ENCODE assay signal across 23 mouse cellular contexts in genomic region chr19:36860393-36860792, GRCm38 (mm10). TPM values are rescaled to one million over a fixed set of nuclear protein-coding genes. Genes with fewer than 3 reads are reported as not detected.
DNase-seq lines count a peak whose midpoint lies in the region; ATAC-seq and TF ChIP-seq lines count a peak whose summit lies in the region.
"Had no signal": no experiment of that assay in that cellular context is flagged by ENCODE, and none has a peak within 500 bp of the region (broad histone marks: within the 10 kb centered on the region; RNA-seq: fewer than 3 reads in every experiment).

No protein-coding gene starts in this region.

- intact Hi-C loops in heart, postnatal 36 days (cut with DNase I), result no loop called here

- no peak for TF ChIP-seq RAD21 in MEL (IDR thresholded peaks at IDR 0.05; ENCODE audit: low read depth, low read length)

- no peak overlapping the region for H3K27ac ChIP-seq in liver, embryonic 13.5 days
- H3K27ac ChIP-seq in liver, embryonic 12.5 days, result no peak overlapping the region
- no peak overlapping the region for H3K27ac ChIP-seq in MEL (ENCODE audit: control insufficient read depth, low read depth, low read length)
- H3K27ac ChIP-seq: embryonic facial prominence, embryonic 10.5 days; hindbrain, embryonic 10.5 days; hindbrain, postnatal 0 days; kidney, embryonic 15.5 days; midbrain, embryonic 10.5 days had no signal

- no peak overlapping the region for H3K4me3 ChIP-seq in liver, embryonic 13.5 days (replicated peaks)
- H3K4me3 ChIP-seq in liver, embryonic 12.5 days, result no peak overlapping the region
- no peak overlapping the region for H3K4me3 ChIP-seq in MEL (ENCODE audit: control insufficient read depth in 1 of 2, insufficient read depth in 1 of 2, low read depth in 2 of 2, low read length in 2 of 2)
- H3K4me3 ChIP-seq: embryonic facial prominence, embryonic 10.5 days; hindbrain, embryonic 10.5 days; kidney, embryonic 15.5 days; midbrain, embryonic 10.5 days had no signal

- H3K27me3 ChIP-seq in liver, embryonic 13.5 days, result no peaks in the 10 kb centered on the region
- H3K27me3 ChIP-seq in liver, embryonic 12.5 days (replicated peaks), result no peaks in the 10 kb centered on the region
- H3K27me3 ChIP-seq in MEL (ENCODE audit: control insufficient read depth in 1 of 2, insufficient read depth in 2 of 2, low read length in 2 of 2), result no peaks in the 10 kb centered on the region
- H3K27me3 ChIP-seq: kidney, embryonic 15.5 days had no signal

- peak; percentile 48 to 56 for DNase-seq in adrenal gland, adult (ENCODE audit: inconsistent age in 2 of 2, low spot score in 1 of 2)
- DNase-seq in adrenal gland, postnatal 4 days (ENCODE audit: low spot score in 2 of 2), result no peak
- DNase-seq in liver, embryonic 13.5 days, result no peak
- peak; percentile 49 for DNase-seq in MEL (ENCODE audit: low read depth, low spot score)
- no peak for DNase-seq in heart, postnatal 36 days
- DNase-seq: cerebellum, adult 11 months; cerebellum, adult 9-11 months; gastrocnemius, postnatal 10 days; heart, adult 11 months; kidney, adult 11 months; kidney, postnatal 4 days; lung, adult 2 months had no signal

- TF ChIP-seq CTCF in MEL (IDR thresholded peaks at IDR 0.05 in 2 of 3, conservative IDR thresholded peaks at IDR 0.05 in 1 of 3; ENCODE audit: control insufficient read depth in 1 of 3, insufficient read depth in 1 of 3, low read depth in 2 of 3, low read length in 3 of 3, poor library complexity in 1 of 3, severe bottlenecking in 1 of 3), result no peak

- TF ChIP-seq EP300 in MEL (IDR thresholded peaks at IDR 0.05; ENCODE audit: low read depth in 1 of 2, low read length in 2 of 2), result no peak

- no peaks in the 10 kb centered on the region for H3K9me3 ChIP-seq in liver, embryonic 13.5 days (replicated peaks)
- H3K9me3 ChIP-seq in liver, embryonic 12.5 days (replicated peaks), result no peaks in the 10 kb centered on the region
- H3K9me3 ChIP-seq in MEL (replicated peaks; ENCODE audit: insufficient read depth, low read length), result no peaks in the 10 kb centered on the region
- H3K9me3 ChIP-seq: embryonic facial prominence, embryonic 10.5 days; hindbrain, embryonic 10.5 days; kidney, embryonic 15.5 days; midbrain, embryonic 10.5 days had no signal

- H3K79me2 ChIP-seq in MEL (ENCODE audit: control insufficient read depth, insufficient read depth, low read length, poor library complexity), result no peaks in the 10 kb centered on the region

- ATAC-seq in liver, embryonic 13.5 days (ENCODE audit: low read depth), result peak; percentile 39; the same call in 1 of the 2 replicates
- ATAC-seq in liver, embryonic 12.5 days, result no peak
- 0 out of 2 replicates have a peak, but pooled peaks have one; percentile 37 for ATAC-seq in megakaryocyte progenitor cell, adult 5-6 weeks (replicated peaks; ENCODE audit: poor library complexity)
- no peak for ATAC-seq in monocyte, adult 5-6 weeks (replicated peaks; ENCODE audit: insufficient number of reproducible peaks, low FRiP score, low TSS enrichment, poor library complexity, severe bottlenecking)
- ATAC-seq: forebrain, embryonic 16.5 days; hindbrain, postnatal 0 days; midbrain, embryonic 16.5 days had no signal

- H3K4me1 ChIP-seq in liver, embryonic 13.5 days (replicated peaks), result no peaks in the 10 kb centered on the region
- no peaks in the 10 kb centered on the region for H3K4me1 ChIP-seq in liver, embryonic 12.5 days
- no peaks in the 10 kb centered on the region for H3K4me1 ChIP-seq in MEL (ENCODE audit: control insufficient read depth in 1 of 2, insufficient read depth in 2 of 2, low read length in 2 of 2)
- H3K4me1 ChIP-seq: embryonic facial prominence, embryonic 10.5 days; hindbrain, embryonic 10.5 days; kidney, embryonic 15.5 days; midbrain, embryonic 10.5 days had no signal

- H3K36me3 ChIP-seq in liver, embryonic 13.5 days, result peaks cover 67% of the 10 kb centered on the region
- peaks cover 89% of the 10 kb centered on the region for H3K36me3 ChIP-seq in liver, embryonic 12.5 days
- peaks cover 2 to 33% of the 10 kb centered on the region in 2 experiments; a peak in 3 of 4 replicates for H3K36me3 ChIP-seq in MEL (ENCODE audit: control insufficient read depth in 1 of 2, insufficient read depth in 2 of 2, low read length in 2 of 2)

- WGBS in liver, embryonic 13.5 days (ENCODE audit: insufficient replicate concordance), result 82% methylated on average over 5 of the region's 5 CpGs
- 84% methylated on average over 5 of the region's 5 CpGs for WGBS in liver, embryonic 12.5 days (ENCODE audit: insufficient replicate concordance)

- no peak for TF ChIP-seq POLR2A in MEL (IDR thresholded peaks at IDR 0.05; ENCODE audit: control insufficient read depth in 1 of 2, insufficient read depth in 1 of 2, low read depth in 1 of 2, low read length in 2 of 2, poor library complexity in 1 of 2)

- no peak overlapping the region for H3K9ac ChIP-seq in liver, embryonic 13.5 days
- no peak overlapping the region for H3K9ac ChIP-seq in liver, embryonic 12.5 days
- no peak overlapping the region for H3K9ac ChIP-seq in MEL (ENCODE audit: control insufficient read depth, low read depth, low read length, poor library complexity, severe bottlenecking)
- H3K9ac ChIP-seq: kidney, embryonic 15.5 days had no signal

- no peak overlapping the region for H3K4me2 ChIP-seq in liver, embryonic 13.5 days
- H3K4me2 ChIP-seq in liver, embryonic 12.5 days, result no peak overlapping the region
- H3K4me2 ChIP-seq: heart, embryonic 11.5 days; kidney, embryonic 15.5 days had no signal

TF ChIP-seq in MEL, 35 proteins besides CTCF, POLR2A, EP300 and RAD21:
- TF ChIP-seq UBTF (IDR thresholded peaks at IDR 0.05; ENCODE audit: borderline replicate concordance, insufficient read depth, low read depth, low read length) (no peak), GATA1 (IDR thresholded peaks at IDR 0.05; ENCODE audit: low read depth, low read length) (0 out of 2 replicates have a peak, but pooled peaks have one; percentile 7), NELFE (IDR thresholded peaks at IDR 0.05; ENCODE audit: low read depth, low read length) (no peak), ETS1 (IDR thresholded peaks at IDR 0.05; ENCODE audit: low read depth, low read length) (0 out of 2 replicates have a peak, but pooled peaks have one; percentile 43)

RNA-seq across cellular contexts. Expression of gene Tnks2, which starts 26.4 kb away (rescaled TPM):
- total RNA-seq in adrenal gland, postnatal 4 days (2021), result 100 to 1,000 TPM; 146 to 155 TPM
- 14.5 and 16.3 TPM in 2 replicates for polyA plus RNA-seq in liver, embryonic 13.5 days (2015; fragmentation: Nextera tagmentation; extraction: Ambion mirVana)
- 34.5 and 36.2 TPM in 2 replicates for polyA plus RNA-seq in liver, embryonic 12.5 days (2016; fragmentation: Nextera tagmentation; extraction: Ambion mirVana)
- 50.2 and 63.1 TPM in 2 replicates for total RNA-seq in MEL (2012; rRNA removed)
- 10 to 100 TPM; 22.3 to 65.0 TPM for polyA plus RNA-seq in MEL (2012; ENCODE audit: insufficient read depth in 1 of 2, insufficient read length in 2 of 2, low read depth in 1 of 2, low replicate concordance in 2 of 2, missing spikeins in 1 of 2)
- total RNA-seq in megakaryocyte progenitor cell, adult 5-6 weeks (2015), result 54.4 and 56.4 TPM in 2 replicates
- 54.4 and 63.1 TPM in 2 replicates for total RNA-seq in megakaryocyte progenitor cell, adult 5-6 weeks (2017)
- 10 to 100 TPM; 79.1 to 83.4 TPM for total RNA-seq in heart, postnatal 36 days (2021)
- total RNA-seq in monocyte, adult 5-6 weeks (2017), result 175 to 230 TPM (median 207 TPM) in 3 replicates

RNA-seq across cellular contexts. Expression of gene Fgfbp3, which starts 59.0 kb away (rescaled TPM):
- total RNA-seq in adrenal gland, postnatal 4 days (2021), result 1 to 10 TPM; 5.5 to 7.2 TPM
- polyA plus RNA-seq in liver, embryonic 13.5 days (2015; fragmentation: Nextera tagmentation; extraction: Ambion mirVana), result 1.8 TPM in 2 replicates
- 2.5 and 2.9 TPM in 2 replicates for polyA plus RNA-seq in liver, embryonic 12.5 days (2016; fragmentation: Nextera tagmentation; extraction: Ambion mirVana)
- 2.6 and 2.7 TPM in 2 replicates for total RNA-seq in MEL (2012; rRNA removed)
- polyA plus RNA-seq in MEL (2012; ENCODE audit: insufficient read depth in 1 of 2, insufficient read length in 2 of 2, low read depth in 1 of 2, low replicate concordance in 2 of 2, missing spikeins in 1 of 2), result 10 to 100 TPM in 1 of 2 experiments, not detected in 1; 10.0 TPM
- total RNA-seq in megakaryocyte progenitor cell, adult 5-6 weeks (2015), result 2.0 and 3.6 TPM in 2 replicates
- total RNA-seq in megakaryocyte progenitor cell, adult 5-6 weeks (2017), result 0.58 and 2.0 TPM in 2 replicates
- 1 to 10 TPM; 1.3 to 2.9 TPM for total RNA-seq in heart, postnatal 36 days (2021)
- 3.1 to 4.4 TPM (median 3.4 TPM) in 3 replicates for total RNA-seq in monocyte, adult 5-6 weeks (2017)

Comparison
In these comparisons a context has a peak if more than half of its experiments do, and no peak if none do; other contexts are left out.
1. DNase-seq: peak in adrenal gland, adult (2 of 2) and MEL (single experiment); none in adrenal gland, postnatal 4 days (0 of 2), liver, embryonic 13.5 days (single experiment) and heart, postnatal 36 days (0 of 2).
2. ATAC-seq: peak in liver, embryonic 13.5 days (single experiment) and megakaryocyte progenitor cell, adult 5-6 weeks (single experiment); none in liver, embryonic 12.5 days (single experiment) and monocyte, adult 5-6 weeks (single experiment).